Mouse (Mus musculus) midbrain, embryonic 11.5 days (tissue): ENCODE results near the gene Slc4a2. TPM values are rescaled to one million over a fixed set of nuclear protein-coding genes. Genes with fewer than 3 reads are reported as not detected.

Source experiments
- ATAC-seq: fragments of 200-750 bp; cut with Nextera tagmentation; 2 replicates; pipeline ENCODE4 v1.8.0; 2017; ENCODE audit warnings: moderate TSS enrichment, moderate library complexity; ENCODE audit not compliant: low FRiP score
- DNase-seq: peaks from one replicate; pipeline ENCODE4 v3.0.0; 2015; ENCODE audit warnings: low spot score; ENCODE audit errors: missing footprints
- H3K27ac ChIP-seq: fragments of 300-500 bp; sonication (generic); 2 replicates; pipeline ENCODE4 v1.5.1; 2014; ENCODE audit warnings: low read depth, low read length
- H3K27me3 ChIP-seq: fragments of 300-500 bp; sonication (generic); 2 replicates; pipeline ENCODE4 v1.6.1; 2014; ENCODE audit warnings: mild to moderate bottlenecking, low read length, moderate library complexity, mixed read lengths; ENCODE audit not compliant: control insufficient read depth, insufficient read depth
- H3K36me3 ChIP-seq: fragments of 300-500 bp; sonication (generic); 2 replicates; pipeline ENCODE4 v1.6.1; 2014; ENCODE audit warnings: mild to moderate bottlenecking, low read length, moderate library complexity, mixed read lengths; ENCODE audit not compliant: control insufficient read depth, insufficient read depth
- H3K4me1 ChIP-seq: fragments of 300-500 bp; sonication (generic); 2 replicates; pipeline ENCODE4 v1.6.1; 2014; ENCODE audit warnings: low read length; ENCODE audit not compliant: control insufficient read depth, insufficient read depth
- H3K4me2 ChIP-seq: fragments of 300-500 bp; sonication (generic); 2 replicates; pipeline ENCODE4 v1.6.1; 2014; ENCODE audit warnings: mild to moderate bottlenecking, moderate library complexity
- H3K4me3 ChIP-seq: fragments of 300-500 bp; sonication (generic); 2 replicates; pipeline ENCODE4 v1.5.1; 2014; ENCODE audit warnings: low read depth, low read length
- H3K9ac ChIP-seq: fragments of 300-500 bp; sonication (generic); 2 replicates; pipeline ENCODE4 v1.6.1; 2014; ENCODE audit warnings: low read length
- H3K9me3 ChIP-seq: fragments of 300-500 bp; sonication (generic); 2 replicates; pipeline ENCODE4 v1.6.1; 2016; ENCODE audit warnings: low read length; ENCODE audit not compliant: control insufficient read depth
- WGBS: fragments of 180-500 bp; shearing (Covaris S2); extraction: QIAGEN DNeasy Blood & Tissue Kit; methylation state at CpG from one replicate; pipeline ENCODE4 v1.1.7; 2014; 5-methylcytosine and 5-hydroxymethylcytosine counted together
- polyA plus RNA-seq: library from polyadenylated mRNA; unstranded; fragments of >200 nt; fragmentation: Nextera tagmentation; extraction: Ambion mirVana; gene quantifications from 2 replicates; pipeline ENCODE4 v1.2.1, GENCODE M21; 2014

Slc4a2 gene
- polyA plus RNA-seq, 1 experiment from 2014 or later = 21.5 TPM

DNA sequence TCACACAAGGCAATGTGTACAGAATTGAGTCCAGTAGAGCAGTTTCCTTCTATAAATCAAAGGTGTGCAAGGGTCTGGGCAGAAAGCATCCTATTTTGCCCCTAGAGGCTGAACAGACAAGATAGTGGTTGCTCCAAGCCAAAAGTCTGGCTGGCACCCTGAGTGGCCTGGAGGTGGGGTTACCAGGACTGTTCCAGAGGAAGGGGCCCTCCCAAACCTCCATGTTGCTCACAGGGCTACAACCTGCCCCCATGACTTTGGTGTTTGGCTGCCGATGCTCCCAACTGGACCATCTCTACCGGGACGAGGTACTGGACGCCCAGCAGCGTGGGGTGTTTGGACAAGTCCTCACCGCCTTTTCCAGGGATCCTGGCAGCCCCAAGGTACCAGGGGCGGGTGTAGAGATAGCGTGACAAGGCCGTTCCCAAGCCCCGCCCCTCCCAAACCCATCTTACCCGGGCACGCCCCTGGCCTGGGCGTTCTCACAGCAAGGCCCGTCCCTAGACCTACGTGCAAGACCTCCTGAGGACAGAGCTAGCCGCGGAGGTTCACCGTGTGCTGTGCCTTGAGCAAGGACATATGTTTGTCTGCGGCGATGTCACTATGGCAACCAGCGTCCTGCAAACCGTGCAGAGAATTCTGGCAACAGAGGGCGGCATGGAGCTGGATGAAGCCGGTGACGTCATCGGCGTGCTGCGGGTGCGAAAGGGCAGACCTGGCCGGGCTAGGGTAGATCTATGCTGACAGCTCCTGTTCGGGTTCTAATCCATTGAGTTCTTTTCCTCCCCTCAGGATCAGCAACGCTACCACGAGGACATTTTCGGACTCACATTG is 40.4 kb upstream of the Slc4a2 start:
- Histone ChIP-seq H3K36me3 (no peaks in the 10 kb centered on the region), H3K4me1 (peaks cover 26% of the 10 kb centered on the region), H3K9ac (peak overlapping the region; percentile 58), H3K9me3 (no peaks in the 10 kb centered on the region), H3K27me3 (peaks cover 22% of the 10 kb centered on the region), H3K4me3 (peak overlapping the region; percentile 39), H3K4me2 (peak overlapping the region; percentile 67), H3K27ac (no peak overlapping the region)
- peak; percentile 87 for ATAC-seq
- under 1% methylated on average over 34 of the region's 34 CpGs for WGBS
- DNase-seq = peak; percentile 99

DNA sequence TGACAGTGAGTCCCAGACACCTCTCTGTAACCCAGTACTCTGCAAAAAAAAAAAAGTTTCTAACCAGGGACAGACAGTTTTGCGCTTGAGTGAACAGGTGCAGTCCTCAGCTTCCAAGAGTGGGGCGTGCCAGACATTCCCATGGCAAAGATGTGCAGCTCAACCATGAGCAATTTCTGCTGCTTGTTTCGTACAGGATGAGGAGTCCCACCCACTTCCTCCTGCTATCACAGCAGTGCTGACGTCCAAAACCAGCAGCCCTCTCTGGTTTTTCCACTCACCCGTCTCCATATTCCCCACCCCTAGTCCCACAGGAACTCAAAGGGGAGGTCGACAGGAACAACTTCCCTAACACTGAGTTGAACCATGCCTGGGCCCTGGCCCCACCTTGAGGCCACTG is 39.2 kb upstream of the Slc4a2 start:
- no peak overlapping the region for H3K27ac ChIP-seq
- H3K36me3 ChIP-seq = no peaks in the 10 kb centered on the region
- 70% methylated on average over 6 of the region's 6 CpGs for WGBS
- ATAC-seq (no peak), DNase-seq (no peak)
- H3K9ac ChIP-seq = no peak overlapping the region
- peaks cover 31% of the 10 kb centered on the region for H3K27me3 ChIP-seq
- no peak overlapping the region for H3K4me2 ChIP-seq
- peaks cover 28% of the 10 kb centered on the region for H3K4me1 ChIP-seq
- H3K9me3 ChIP-seq = no peaks in the 10 kb centered on the region
- H3K4me3 ChIP-seq = no peak overlapping the region

DNA sequence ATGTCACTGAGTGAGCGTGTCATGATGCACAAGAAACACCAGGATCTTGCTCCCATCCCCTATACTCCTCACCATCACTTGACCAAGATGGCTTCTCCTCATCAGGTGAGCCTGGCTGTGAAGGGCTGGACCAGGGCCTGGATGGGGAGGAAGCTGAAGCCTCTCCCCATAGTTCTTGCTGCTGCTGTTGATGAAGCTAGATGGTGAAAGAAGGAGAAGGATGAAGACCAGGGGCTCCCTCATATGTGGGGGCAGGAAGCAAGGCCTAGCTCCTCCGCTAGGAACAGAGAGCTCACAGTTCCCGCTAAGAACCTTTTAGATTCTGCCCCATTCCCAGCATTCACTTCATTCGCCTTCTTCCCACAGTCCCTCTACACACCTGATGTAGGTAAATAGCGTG is 38.3 kb upstream of the Slc4a2 start:
- 94% methylated on average over 5 of the region's 5 CpGs for WGBS
- peaks cover 30% of the 10 kb centered on the region for H3K4me1 ChIP-seq
- no peak for DNase-seq
- no peak for ATAC-seq
- H3K4me2 ChIP-seq = no peak overlapping the region
- no peaks in the 10 kb centered on the region for H3K9me3 ChIP-seq
- H3K9ac ChIP-seq = no peak overlapping the region
- H3K36me3 ChIP-seq = no peaks in the 10 kb centered on the region
- peaks cover 31% of the 10 kb centered on the region for H3K27me3 ChIP-seq
- no peak overlapping the region for H3K27ac ChIP-seq
- no peak overlapping the region for H3K4me3 ChIP-seq

DNA sequence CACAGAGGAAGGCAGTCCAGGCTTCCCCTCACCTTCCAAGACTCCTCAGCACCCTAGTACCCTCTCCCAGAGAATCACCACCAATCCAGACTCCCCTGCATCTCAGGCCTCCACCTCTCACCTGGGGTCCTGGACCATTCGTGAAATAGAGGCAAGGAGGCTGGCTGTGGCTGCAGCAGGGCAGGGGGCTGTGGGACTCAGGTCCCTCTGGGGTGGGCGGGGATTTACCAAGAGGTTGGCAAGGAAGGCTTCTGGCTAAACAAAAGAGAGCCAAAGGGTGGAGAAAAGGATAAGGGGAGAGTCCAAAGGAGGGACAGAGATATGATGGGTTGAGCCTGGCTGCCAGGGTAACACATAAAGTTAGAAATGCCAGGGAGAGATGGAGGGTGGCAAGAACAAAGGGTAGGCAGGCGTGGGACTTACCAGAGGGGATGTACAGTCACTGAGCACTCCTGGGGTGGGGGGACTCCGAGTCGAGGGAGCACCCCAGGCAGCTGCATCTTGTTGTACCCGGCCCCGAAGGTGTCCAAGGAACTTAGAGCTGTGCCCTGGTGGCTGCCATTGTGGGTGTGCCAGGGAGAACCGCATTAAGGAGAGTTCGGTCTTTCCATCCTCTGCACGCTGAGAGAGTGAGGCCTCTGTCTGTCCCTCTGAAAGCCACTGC is 37.6 kb upstream of the Slc4a2 start:
- H3K4me3 ChIP-seq = no peak overlapping the region
- H3K4me1 ChIP-seq = peaks cover 30% of the 10 kb centered on the region
- 79% methylated on average over 10 of the region's 10 CpGs for WGBS
- ATAC-seq (no peak), DNase-seq (no peak)
- no peak overlapping the region for H3K9ac ChIP-seq
- no peak overlapping the region for H3K4me2 ChIP-seq
- H3K27me3 ChIP-seq = peaks cover 31% of the 10 kb centered on the region
- no peaks in the 10 kb centered on the region for H3K9me3 ChIP-seq
- no peaks in the 10 kb centered on the region for H3K36me3 ChIP-seq
- H3K27ac ChIP-seq = no peak overlapping the region

DNA sequence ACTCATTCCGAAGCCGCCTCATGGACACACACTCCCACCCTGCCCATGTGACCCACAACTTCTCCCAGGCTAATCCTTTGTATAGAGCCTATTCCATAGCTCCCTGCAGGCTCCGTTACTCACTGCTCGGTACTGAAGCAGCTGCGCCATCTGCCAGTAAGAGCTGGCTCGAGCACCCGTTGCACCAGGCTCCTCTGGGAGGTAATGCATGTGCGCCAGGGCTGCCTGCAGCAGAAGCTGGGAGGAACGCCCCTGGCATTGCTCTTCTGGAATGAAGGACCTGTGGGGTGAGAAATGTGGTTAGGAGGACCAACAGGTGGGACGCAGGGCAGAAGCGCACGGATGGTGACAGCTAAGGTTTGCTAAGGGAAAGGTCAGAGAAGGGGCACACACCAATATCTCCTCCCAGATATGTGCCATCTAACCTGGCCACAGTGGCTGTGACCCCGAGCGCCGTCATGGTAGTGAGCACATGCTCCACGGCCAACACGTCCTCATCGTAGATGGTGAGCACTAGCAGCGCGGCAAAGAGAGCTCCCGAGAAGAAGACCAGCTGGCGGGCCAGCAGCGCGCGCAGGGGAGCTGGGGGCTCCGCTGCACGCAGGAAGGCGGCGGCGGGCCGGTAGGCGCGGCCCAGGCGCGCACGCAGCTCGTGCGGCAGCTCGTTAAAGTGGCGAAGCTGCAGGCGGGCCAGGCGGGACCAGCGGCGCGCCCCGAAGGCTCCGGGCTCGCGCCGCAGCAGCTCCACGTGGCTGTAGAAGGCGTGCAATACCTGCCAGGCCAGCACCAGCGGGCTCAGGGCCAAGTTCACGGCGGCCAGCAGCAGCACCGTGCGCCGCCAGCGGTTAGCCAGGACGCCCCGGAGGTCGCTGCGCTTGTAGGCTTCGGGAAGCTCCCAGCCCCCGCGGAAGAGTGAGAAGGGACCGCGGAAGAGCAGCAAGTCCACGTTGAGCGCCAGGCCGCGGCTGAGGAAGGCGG is 36.1 kb upstream of the Slc4a2 start:
- under 1% methylated on average over 73 of the region's 73 CpGs for WGBS
- Histone ChIP-seq H3K9ac (peak overlapping the region; percentile 61), H3K9me3 (no peaks in the 10 kb centered on the region), H3K27ac (no peak overlapping the region), H3K4me3 (peak overlapping the region; percentile 40), H3K27me3 (peaks cover 31% of the 10 kb centered on the region), H3K36me3 (no peaks in the 10 kb centered on the region), H3K4me1 (peaks cover 30% of the 10 kb centered on the region), H3K4me2 (peak overlapping the region; percentile 88)
- DNase-seq (peak; percentile 94), ATAC-seq (peak; percentile 58)

- Histone ChIP-seq H3K4me2 (peak overlapping the region; percentile 88), H3K4me1 (peaks cover 23% of the 10 kb centered on the region), H3K9me3 (no peaks in the 10 kb centered on the region), H3K27ac (no peak overlapping the region), H3K9ac (peak overlapping the region; percentile 61), H3K36me3 (no peaks in the 10 kb centered on the region), H3K27me3 (peaks cover 31% of the 10 kb centered on the region), H3K4me3 (peak overlapping the region; percentile 40)
- DNase-seq (peak; percentile 92), ATAC-seq (no peak)
- WGBS = 24% methylated on average over 26 of the region's 26 CpGs
Measured at GRCm38 (mm10) chr5:24388246-24388915, 35.3 kb upstream of the Slc4a2 start.

DNA sequence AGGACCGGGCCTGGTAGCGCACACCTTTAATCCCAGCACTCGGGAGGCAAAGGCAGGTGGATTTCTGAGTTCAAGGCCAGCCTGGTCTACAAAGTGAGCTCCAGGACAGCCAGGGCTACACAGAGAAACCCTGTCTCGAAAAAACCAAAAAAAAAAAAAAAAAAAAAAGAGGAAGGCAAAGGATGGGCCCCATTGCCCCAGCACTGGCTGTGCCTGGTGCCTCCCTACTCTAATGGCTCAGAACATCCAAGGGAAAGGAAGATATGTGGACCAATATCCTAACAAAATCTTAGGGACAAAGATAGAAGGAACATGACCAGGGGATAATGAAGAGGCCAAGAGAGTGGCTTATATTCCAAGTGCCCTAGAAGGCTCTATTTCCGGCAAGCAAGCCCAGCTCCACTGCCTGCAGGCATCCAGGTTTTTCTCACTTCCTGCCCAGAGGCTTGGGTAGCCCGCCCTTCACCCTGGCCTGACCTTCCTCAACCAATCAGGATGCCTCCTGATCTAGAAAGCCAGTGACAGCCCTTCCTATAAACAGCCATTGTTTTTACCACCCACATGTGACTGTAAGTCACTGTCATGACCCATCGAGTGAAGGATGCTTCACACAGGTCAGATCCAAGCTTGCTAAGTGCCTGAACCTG is 34.5 kb upstream of the Slc4a2 start:
- WGBS = 62% methylated on average over 6 of the region's 7 CpGs
- no peak for ATAC-seq
- Histone ChIP-seq H3K27ac (no peak overlapping the region), H3K27me3 (peaks cover 31% of the 10 kb centered on the region), H3K4me3 (no peak overlapping the region), H3K9me3 (no peaks in the 10 kb centered on the region), H3K4me1 (peaks cover 18% of the 10 kb centered on the region), H3K9ac (no peak overlapping the region), H3K4me2 (no peak overlapping the region), H3K36me3 (no peaks in the 10 kb centered on the region)
- DNase-seq = no peak

- Histone ChIP-seq H3K27ac (no peak overlapping the region), H3K9ac (no peak overlapping the region), H3K4me3 (no peak overlapping the region), H3K4me2 (no peak overlapping the region), H3K36me3 (no peaks in the 10 kb centered on the region), H3K4me1 (peaks cover 18% of the 10 kb centered on the region), H3K27me3 (peaks cover 31% of the 10 kb centered on the region), H3K9me3 (no peaks in the 10 kb centered on the region)
- 74% methylated on average over 4 of the region's 4 CpGs for WGBS
- no peak for DNase-seq
- no peak for ATAC-seq
Measured at GRCm38 (mm10) chr5:24389658-24390020, 34.0 kb upstream of the Slc4a2 start.
